Mouse (Mus musculus) c-Kit-negative CD71-positive TER-119-positive erythroid progenitor cells, embryonic 14.5 days (primary cell): Measurements from ENCODE around the gene Phpt1.
"Not testable (repeated sequence)": the region's sequence is repeated elsewhere in the genome, so short reads cannot be mapped to it uniquely, and the experiment has no call there.

Experiments
- DNase-seq: peaks from one replicate; pipeline ENCODE4 v3.0.0-alpha.2; 2013; ENCODE audit warnings: low read depth, low spot score

The Phpt1 gene

GRCm38 (mm10) chr2:25560551-25560950, 14.5 kb downstream of the Phpt1 start:
- no peak for DNase-seq

GRCm38 (mm10) chr2:25558774-25559173, 16.2 kb downstream of the Phpt1 start:
- no peak for DNase-seq

DNA sequence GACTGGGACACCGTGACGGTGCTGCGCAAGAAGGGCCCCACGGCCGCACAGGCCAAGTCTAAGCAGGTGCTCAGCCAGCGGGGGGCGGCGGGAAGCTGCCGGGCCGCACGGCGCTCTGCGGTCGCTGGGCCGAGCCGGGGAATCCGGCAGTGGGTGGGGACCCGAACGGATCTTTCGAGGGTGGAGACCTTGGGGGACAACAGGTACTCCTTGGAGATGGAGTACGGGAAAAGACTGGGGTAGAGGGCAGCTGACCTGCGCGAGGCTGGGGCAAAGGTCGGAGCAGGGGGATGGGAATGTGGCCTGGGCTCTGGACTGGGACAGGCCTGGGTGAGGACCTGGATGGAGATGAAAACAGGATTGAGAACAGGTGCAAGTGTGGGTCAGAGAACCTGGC, 17.1 kb downstream of the Phpt1 start:
- DNase-seq, result no peak

- DNase-seq, result peak; percentile 86
Observed at GRCm38 (mm10) chr2:25557221-25557963, 17.6 kb downstream of the Phpt1 start, which contains the start of gene Edf1. TSS of gene Edf1 (plus strand) at chr2:25557847.

DNA sequence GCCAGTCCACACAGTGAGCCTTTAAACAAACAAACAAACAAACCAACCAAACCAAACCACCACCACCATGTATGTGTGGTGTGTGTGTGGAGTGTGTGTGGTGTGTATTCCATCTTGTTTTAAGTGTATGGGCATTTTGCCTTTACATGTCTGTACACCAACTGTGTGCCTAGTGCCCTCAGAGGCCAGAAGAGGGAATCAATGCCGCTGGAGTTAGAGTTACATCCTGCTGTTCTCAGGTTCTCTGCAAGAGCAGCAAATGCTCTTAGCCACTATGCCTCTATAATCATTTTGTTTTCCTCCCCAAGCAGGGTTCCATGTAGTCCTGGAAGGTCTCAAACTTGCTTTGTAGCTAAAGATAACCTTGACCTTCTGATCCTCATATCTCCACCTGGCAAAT, 18.7 kb downstream of the Phpt1 start:
- no peak for DNase-seq

- not testable (repeated sequence) for DNase-seq
Observed at GRCm38 (mm10) chr2:25555479-25555878, 19.5 kb downstream of the Phpt1 start.

GRCm38 (mm10) chr2:25553171-25553786, 21.7 kb downstream of the Phpt1 start:
- DNase-seq, result not testable (repeated sequence)

- DNase-seq, result no peak
Observed at GRCm38 (mm10) chr2:25551186-25551585, 23.8 kb downstream of the Phpt1 start.

GRCm38 (mm10) chr2:25549021-25549991, 25.7 kb downstream of the Phpt1 start:
- DNase-seq, result no peak

GRCm38 (mm10) chr2:25546811-25547491, 28.1 kb downstream of the Phpt1 start, which contains the start of gene Traf2:
TSS of gene Traf2 (minus strand) at chr2:25546940.
- DNase-seq, result peak; percentile 95

- DNase-seq, result no peak
Observed at GRCm38 (mm10) chr2:25545996-25546810, 28.8 kb downstream of the Phpt1 start.

- DNase-seq, result no peak
Observed at GRCm38 (mm10) chr2:25541644-25542367, 33.2 kb downstream of the Phpt1 start.

GRCm38 (mm10) chr2:25540541-25540948, 34.5 kb downstream of the Phpt1 start:
- DNase-seq, result no peak

DNA sequence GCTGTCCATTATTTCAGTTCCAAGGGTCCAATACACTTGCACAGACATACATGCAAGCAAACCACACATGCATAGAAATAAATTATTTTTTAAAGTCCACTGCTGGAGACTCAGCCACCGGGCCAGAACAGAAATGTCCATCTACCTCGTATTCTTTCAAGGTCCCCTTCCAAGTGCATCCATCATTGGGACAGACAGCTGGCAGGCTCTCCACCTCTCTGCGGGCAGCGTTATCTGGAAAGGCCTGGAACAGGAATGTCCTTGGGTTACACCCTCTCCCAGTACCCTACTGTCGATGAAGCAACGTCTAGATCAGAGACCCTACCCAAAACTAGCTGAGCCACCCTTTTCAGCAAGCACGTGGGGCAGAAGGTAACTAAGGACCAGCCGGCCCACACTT, 38.5 kb downstream of the Phpt1 start:
- DNase-seq, result no peak

GRCm38 (mm10) chr2:25534866-25535182, 40.2 kb downstream of the Phpt1 start:
- DNase-seq, result no peak

- DNase-seq, result no peak
Observed at GRCm38 (mm10) chr2:25534178-25534865, 40.7 kb downstream of the Phpt1 start.

GRCm38 (mm10) chr2:25533707-25534106, 41.3 kb downstream of the Phpt1 start:
- DNase-seq, result no peak

- DNase-seq, result no peak
Observed at GRCm38 (mm10) chr2:25526510-25527302, 48.3 kb downstream of the Phpt1 start.
